Mouse (Mus musculus): ENCODE results near the gene Cstb.

DNA sequence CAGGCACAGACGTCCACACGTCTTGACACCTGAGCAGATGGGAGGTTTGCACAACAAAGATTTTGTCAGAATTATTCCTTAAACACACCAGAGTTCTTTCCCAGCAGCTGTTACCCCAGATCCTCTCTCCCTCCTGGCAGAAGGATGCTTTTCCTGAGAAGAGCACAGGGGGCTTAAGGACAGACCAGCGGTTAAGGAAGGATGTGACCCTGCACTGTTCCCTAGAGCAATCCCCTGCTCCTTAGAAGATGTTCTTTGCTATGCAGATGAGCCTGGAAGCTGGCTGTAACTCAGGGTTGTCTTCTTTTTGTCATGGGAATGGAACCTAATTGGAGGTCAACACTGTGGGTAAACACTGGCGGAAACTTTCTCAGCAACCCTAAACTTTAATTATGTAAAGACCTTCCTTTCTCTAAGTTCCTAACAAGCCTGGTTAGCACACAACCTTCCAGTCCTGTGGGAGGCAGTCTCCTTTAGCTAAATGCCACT, 34.4 kb upstream of the Cstb start:
- TF ChIP-seq NRF1 (IDR thresholded peaks at IDR 0.05; ENCODE audit: insufficient read depth, low read depth, low read length, poor library complexity, severe bottlenecking): no peak
- no peak for TF ChIP-seq JUND (IDR thresholded peaks at IDR 0.05; ENCODE audit: low read depth, low read length)
